Mouse (Mus musculus) heart, adult 2 months (tissue): ENCODE data around the gene Mis12. TPM values are rescaled to one million over a fixed set of nuclear protein-coding genes. Genes with fewer than 3 reads are reported as not detected.

ENCODE experiments used
- DNase-seq, 2 experiments: peaks; one replicate each; pipeline ENCODE4 v3.0.0; 2021
- H3K27ac ChIP-seq: fragments of 200-600 bp; 2 replicates; pipeline ENCODE4 v1.8.1; 2022
- H3K27me3 ChIP-seq: fragments of 200-500 bp; 2 replicates; pipeline ENCODE4 v1.6.1; 2012; ENCODE audit warnings: mild to moderate bottlenecking, low read length, inconsistent platforms, mixed read lengths; ENCODE audit not compliant: control insufficient read depth, insufficient read depth
- H3K36me3 ChIP-seq: fragments of 200-500 bp; 2 replicates; pipeline ENCODE4 v1.6.1; 2012; ENCODE audit warnings: low read length, inconsistent platforms; ENCODE audit not compliant: control insufficient read depth, insufficient read depth
- H3K4me1 ChIP-seq: fragments of 200-500 bp; 2 replicates; pipeline ENCODE4 v1.6.1; 2011; ENCODE audit warnings: low read length; ENCODE audit not compliant: control insufficient read depth, insufficient read depth
- H3K4me3 ChIP-seq: fragments of 200-600 bp; 2 replicates; pipeline ENCODE4 v1.8.1; 2022
- H3K79me2 ChIP-seq: fragments of 200-500 bp; replicated peaks from 2 replicates; pipeline ENCODE4 v1.6.1; 2012; ENCODE audit warnings: mild to moderate bottlenecking, inconsistent platforms, low read length, moderate library complexity, mixed read lengths; ENCODE audit not compliant: control insufficient read depth, insufficient read depth
- H3K9ac ChIP-seq: fragments of 200-500 bp; 2 replicates; pipeline ENCODE4 v1.6.1; 2012; ENCODE audit warnings: low read depth, mild to moderate bottlenecking, control low read depth, inconsistent platforms, low read length, mixed read lengths
- CTCF ChIP-seq: fragments of 200-600 bp; IDR thresholded peaks from 2 replicates; pipeline ENCODE4 v1.8.1; 2022; ENCODE audit warnings: antibody characterized with exemption, mild to moderate bottlenecking, moderate library complexity
- EP300 ChIP-seq: fragments of 200-500 bp; IDR thresholded peaks from 2 replicates; pipeline ENCODE4 v1.6.1; 2011; ENCODE audit warnings: low read depth, low read length, control low read depth; ENCODE audit not compliant: insufficient read depth
- POLR2A ChIP-seq: fragments of 200-500 bp; IDR thresholded peaks from 2 replicates; pipeline ENCODE4 v1.6.1; 2011; ENCODE audit warnings: mild to moderate bottlenecking, low read depth, low read length, control low read depth; ENCODE audit not compliant: insufficient read depth
- WGBS: fragments of 180-500 bp; shearing (Covaris S2); methylation state at CpG from one replicate; pipeline ENCODE4 v1.1.7; 2018; 5-methylcytosine and 5-hydroxymethylcytosine counted together
- intact Hi-C: fragments of 180-260 bp; cut with DNase I; formaldehyde crosslinking; loops from one replicate; pipeline ENCODE4 v1.15.1; 2025
- polyA plus RNA-seq: library from polyadenylated mRNA; depleted of rRNA; stranded (reverse); fragments of >200 nt; gene quantifications from 2 replicates; pipeline ENCODE4 v1.2.3, GENCODE M21; 2012
- total RNA-seq, 2 experiments: library from RNA; stranded (reverse); gene quantifications; 2 replicates each; pipeline ENCODE4 v1.2.3; 2021

Mis12 gene
- total and polyA plus RNA-seq, 3 experiments, result 3.4 to 9.2 (median 7.5) TPM

- intact Hi-C loops, result no loop called here
- WGBS, result 63% methylated on average over 2 of the region's 2 CpGs
- peaks cover 3% of the 10 kb centered on the region for H3K4me1 ChIP-seq
- no peak for DNase-seq
- H3K9ac ChIP-seq, result no peak overlapping the region
- no peaks in the 10 kb centered on the region for H3K36me3 ChIP-seq
- H3K27ac ChIP-seq, result no peak overlapping the region
- no peak overlapping the region for H3K4me3 ChIP-seq
- no peak for TF ChIP-seq CTCF
- no peak for TF ChIP-seq EP300
- TF ChIP-seq POLR2A, result no peak
- no peaks in the 10 kb centered on the region for H3K27me3 ChIP-seq
- H3K79me2 ChIP-seq, result no peaks in the 10 kb centered on the region
These were observed 44.2 kb upstream of the Mis12 start for GRCm38 (mm10) chr11:70975193-70975592.

GRCm38 (mm10) chr11:70977293-70977692 lies 42.1 kb upstream of the Mis12 start:
- no peaks in the 10 kb centered on the region for H3K36me3 ChIP-seq
- H3K27me3 ChIP-seq, result no peaks in the 10 kb centered on the region

GRCm38 (mm10) chr11:70980232-70980631 lies 39.2 kb upstream of the Mis12 start:
- no peak for TF ChIP-seq EP300
- no peak for TF ChIP-seq CTCF
- TF ChIP-seq POLR2A, result no peak
- Histone ChIP-seq H3K4me1 (peaks cover 3% of the 10 kb centered on the region), H3K27me3 (no peaks in the 10 kb centered on the region), H3K4me3 (no peak overlapping the region), H3K27ac (no peak overlapping the region), H3K79me2 (peaks cover 3% of the 10 kb centered on the region; the same call in 1 of the 2 replicates), H3K36me3 (no peaks in the 10 kb centered on the region), H3K9ac (no peak overlapping the region)
- WGBS, result 69% methylated on average over 6 of the region's 6 CpGs
- intact Hi-C loops, result no loop called here
- no peak for DNase-seq

More at GRCm38 (mm10) chr11:70977293-70977692, 42.1 kb upstream of the Mis12 start:
- Histone ChIP-seq H3K79me2 (no peaks in the 10 kb centered on the region), H3K4me3 (no peak overlapping the region), H3K27ac (no peak overlapping the region), H3K4me1 (no peaks in the 10 kb centered on the region), H3K9ac (no peak overlapping the region)
- no peak for TF ChIP-seq EP300
- no peak for TF ChIP-seq CTCF
- TF ChIP-seq POLR2A, result no peak
- no peak for DNase-seq
- 85% methylated on average over 6 of the region's 6 CpGs for WGBS
- intact Hi-C loops, result no loop called here

GRCm38 (mm10) chr11:70980751-70981510 lies 38.5 kb upstream of the Mis12 start:
- intact Hi-C loops, result no loop called here
- Histone ChIP-seq H3K9ac (no peak overlapping the region), H3K79me2 (peaks cover 3% of the 10 kb centered on the region; the same call in 1 of the 2 replicates), H3K27ac (no peak overlapping the region), H3K4me1 (peaks cover 3% of the 10 kb centered on the region), H3K4me3 (no peak overlapping the region), H3K27me3 (no peaks in the 10 kb centered on the region), H3K36me3 (no peaks in the 10 kb centered on the region)
- no peak for TF ChIP-seq CTCF
- no peak for TF ChIP-seq EP300
- TF ChIP-seq POLR2A, result no peak
- WGBS, result 93% methylated on average over 14 of the region's 14 CpGs
- DNase-seq, result no peak

GRCm38 (mm10) chr11:70982030-70982429 lies 37.4 kb upstream of the Mis12 start:
- 4% methylated on average over 12 of the region's 12 CpGs for WGBS
- Histone ChIP-seq H3K27me3 (no peaks in the 10 kb centered on the region), H3K27ac (peak overlapping the region; percentile 55; the same call in 1 of the 2 replicates), H3K4me1 (peaks cover 3% of the 10 kb centered on the region), H3K4me3 (peak overlapping the region; percentile 63), H3K79me2 (peaks cover 3% of the 10 kb centered on the region; the same call in 1 of the 2 replicates), H3K9ac (no peak overlapping the region), H3K36me3 (no peaks in the 10 kb centered on the region)
- intact Hi-C loops, result loop anchor here (2.0 kb wide), 1 partner anchor 23 kb away; the partner anchor contains the start of gene Dhx33
- DNase-seq, result no peak
- no peak for TF ChIP-seq POLR2A
- TF ChIP-seq CTCF, result no peak
- TF ChIP-seq EP300, result no peak
